Mouse (Mus musculus) testis, adult 2 months (tissue): ENCODE results near the gene Map3k7. TPM values are rescaled to one million over a fixed set of nuclear protein-coding genes. Genes with fewer than 3 reads are reported as not detected.
A peak's percentile ranks its signal among the peaks of the same experiment; 100 is the strongest.

ENCODE experiments used
- H3K27ac ChIP-seq: fragments of 200-500 bp; 2 replicates; pipeline ENCODE4 v1.5.1; 2012; ENCODE audit warnings: low read depth, low read length; ENCODE audit not compliant: control insufficient read depth, insufficient read depth
- H3K27me3 ChIP-seq: fragments of 200-500 bp; 2 replicates; pipeline ENCODE4 v1.6.1; 2012; ENCODE audit warnings: mild to moderate bottlenecking, low read length, moderate library complexity; ENCODE audit not compliant: control insufficient read depth, insufficient read depth
- H3K36me3 ChIP-seq: fragments of 200-500 bp; 2 replicates; pipeline ENCODE4 v1.6.1; 2012; ENCODE audit warnings: mild to moderate bottlenecking, low read length; ENCODE audit not compliant: control insufficient read depth, insufficient read depth
- H3K4me1 ChIP-seq: fragments of 200-500 bp; 2 replicates; pipeline ENCODE4 v1.6.1; 2012; ENCODE audit warnings: low read length; ENCODE audit not compliant: control insufficient read depth, insufficient read depth
- H3K4me3 ChIP-seq: fragments of 200-500 bp; 2 replicates; pipeline ENCODE4 v1.5.1; 2012; ENCODE audit warnings: low read depth, mild to moderate bottlenecking, low read length, moderate library complexity, mixed read lengths; ENCODE audit not compliant: control insufficient read depth
- CTCF ChIP-seq: fragments of 200-500 bp; IDR thresholded peaks from 2 replicates; pipeline ENCODE4 v1.5.1; 2012; ENCODE audit warnings: low read depth, mild to moderate bottlenecking, inconsistent platforms, low read length, moderate library complexity; ENCODE audit not compliant: control insufficient read depth, insufficient read depth, insufficient replicate concordance
- POLR2A ChIP-seq: fragments of 200-500 bp; IDR thresholded peaks from 2 replicates; pipeline ENCODE4 v1.6.1; 2012; ENCODE audit warnings: low read depth, mild to moderate bottlenecking, inconsistent platforms, low read length, moderate library complexity; ENCODE audit not compliant: control insufficient read depth
- polyA plus RNA-seq: library from polyadenylated mRNA; depleted of rRNA; stranded (reverse); fragments of >200 nt; gene quantifications from 2 replicates; pipeline ENCODE4 v1.2.3, GENCODE M21; 2012

The Map3k7 gene
- polyA plus RNA-seq, 1 experiment = 29.6 TPM

- no peaks in the 10 kb centered on the region for H3K36me3 ChIP-seq
- H3K4me3 ChIP-seq = peak overlapping the region; percentile 78
- no peaks in the 10 kb centered on the region for H3K27me3 ChIP-seq
- TF ChIP-seq POLR2A = no peak
- TF ChIP-seq CTCF = peak; percentile 85; the same call in 1 of the 2 replicates
- no peak overlapping the region for H3K27ac ChIP-seq
- peaks cover 6% of the 10 kb centered on the region for H3K4me1 ChIP-seq
Observed at GRCm38 (mm10) chr4:32055151-32056052, 91.5 kb downstream of the Map3k7 start.

GRCm38 (mm10) chr4:32056441-32056840, 92.5 kb downstream of the Map3k7 start:
- Histone ChIP-seq H3K27me3 (no peaks in the 10 kb centered on the region), H3K27ac (no peak overlapping the region), H3K4me1 (peaks cover 6% of the 10 kb centered on the region), H3K36me3 (no peaks in the 10 kb centered on the region), H3K4me3 (no peak overlapping the region)
- TF ChIP-seq POLR2A (no peak), CTCF (no peak)

DNA sequence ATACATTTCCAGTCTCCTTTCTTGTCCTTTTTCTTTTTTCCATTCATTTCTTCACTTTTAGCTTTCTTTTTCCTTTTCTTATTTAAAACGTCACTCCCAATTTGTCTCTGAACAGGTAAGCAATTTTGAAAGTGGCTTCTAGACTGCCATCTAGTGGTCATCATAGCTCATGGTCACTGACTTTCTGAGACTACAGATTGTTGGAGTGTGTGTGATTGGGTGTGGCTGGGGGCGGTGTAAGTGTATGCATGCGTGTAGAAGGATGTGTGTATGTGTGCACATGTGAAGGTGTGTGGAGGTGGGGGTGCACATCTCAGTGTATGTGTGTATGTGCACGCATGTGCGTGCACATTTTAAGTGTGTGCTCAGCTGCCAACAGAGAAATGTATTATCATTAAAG, 93.2 kb downstream of the Map3k7 start:
- TF ChIP-seq CTCF (peak; percentile 19; the same call in 1 of the 2 replicates), POLR2A (no peak)
- Histone ChIP-seq H3K4me1 (peaks cover 6% of the 10 kb centered on the region), H3K27me3 (no peaks in the 10 kb centered on the region), H3K4me3 (no peak overlapping the region), H3K27ac (no peak overlapping the region), H3K36me3 (no peaks in the 10 kb centered on the region)

GRCm38 (mm10) chr4:32060686-32061085, 96.8 kb downstream of the Map3k7 start:
- H3K27me3 ChIP-seq = no peaks in the 10 kb centered on the region
- no peak for TF ChIP-seq POLR2A
- no peak for TF ChIP-seq CTCF
- no peaks in the 10 kb centered on the region for H3K36me3 ChIP-seq
- H3K4me1 ChIP-seq = no peaks in the 10 kb centered on the region
- H3K4me3 ChIP-seq = no peak overlapping the region
- no peak overlapping the region for H3K27ac ChIP-seq

- H3K27ac ChIP-seq = no peak overlapping the region
- H3K36me3 ChIP-seq = no peaks in the 10 kb centered on the region
- TF ChIP-seq POLR2A (no peak), CTCF (no peak)
- H3K4me1 ChIP-seq = no peaks in the 10 kb centered on the region
- no peaks in the 10 kb centered on the region for H3K27me3 ChIP-seq
- H3K4me3 ChIP-seq = no peak overlapping the region
Observed at GRCm38 (mm10) chr4:32062381-32063059, 98.6 kb downstream of the Map3k7 start.

GRCm38 (mm10) chr4:32063291-32063690, 99.4 kb downstream of the Map3k7 start:
- Histone ChIP-seq H3K4me1 (no peaks in the 10 kb centered on the region), H3K27ac (no peak overlapping the region), H3K27me3 (no peaks in the 10 kb centered on the region), H3K36me3 (no peaks in the 10 kb centered on the region), H3K4me3 (no peak overlapping the region)
- TF ChIP-seq POLR2A (no peak), CTCF (no peak)
